Mouse (Mus musculus) 416B (cell line): ENCODE data around the gene Magel2.

Experiments
- DNase-seq: peaks from one replicate; pipeline ENCODE4 v3.0.0; 2011; ENCODE audit warnings: low read depth

Magel2 gene

DNA sequence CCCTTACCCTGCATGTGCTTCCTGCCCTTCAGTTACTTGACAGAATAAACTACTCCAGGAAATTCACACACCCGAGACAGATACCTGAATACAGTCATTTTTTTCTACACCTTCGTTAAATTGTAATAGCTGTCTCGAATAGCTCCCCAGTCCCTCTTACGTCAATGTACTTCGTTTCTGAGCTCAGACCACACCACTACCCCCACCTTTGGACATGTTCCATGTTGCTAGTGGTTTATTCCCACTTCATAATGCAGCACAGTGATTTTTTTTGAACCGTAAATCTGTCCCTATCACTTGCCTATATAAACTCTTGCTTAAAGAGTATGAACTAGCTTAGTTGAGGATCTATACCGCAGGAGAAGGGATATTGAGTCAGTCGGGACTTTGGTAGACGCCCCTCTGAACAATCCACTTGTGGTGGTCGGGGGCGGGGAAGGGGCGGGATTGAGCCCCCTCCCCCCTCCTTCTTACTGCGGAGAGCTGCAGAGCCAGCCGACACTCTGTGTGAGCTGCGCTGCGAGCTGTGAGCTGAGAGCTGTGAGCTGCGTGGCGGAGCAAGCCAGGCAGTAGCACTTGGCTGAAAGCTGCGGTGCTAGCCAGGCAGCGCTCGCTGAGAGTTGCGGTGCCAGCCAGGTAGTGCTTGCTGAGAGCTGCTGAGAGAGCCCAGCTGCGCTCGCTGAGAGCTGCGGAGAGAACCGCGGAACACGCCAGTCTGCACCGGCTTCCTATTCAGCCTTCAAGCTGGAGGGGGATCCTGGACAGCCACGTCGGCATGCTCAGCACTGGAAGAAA lies at the start of gene Magel2:
TSS of gene Magel2 (plus strand) at position 501 of the 795 bp plus-strand sequence.
- no peak for DNase-seq

DNA sequence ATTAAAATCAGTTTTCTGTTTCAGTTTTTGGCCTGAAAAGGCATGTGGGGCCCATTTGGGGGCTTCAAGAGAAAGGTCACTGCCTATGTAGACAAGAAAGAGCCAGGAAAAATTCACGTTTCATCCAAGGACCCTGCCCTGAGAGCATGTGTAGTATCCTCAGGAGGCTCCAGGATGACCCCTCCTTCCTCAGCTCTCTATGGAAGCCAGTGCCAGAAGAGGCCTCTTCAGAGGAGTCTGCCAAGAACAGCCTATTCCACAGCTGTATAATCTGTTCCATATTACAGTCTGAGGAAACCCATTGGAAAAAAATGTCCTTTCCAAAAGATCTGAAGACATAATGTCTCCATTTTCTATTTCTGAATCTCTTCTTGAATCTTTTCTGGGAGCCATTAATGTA lies 31.4 kb upstream of the Magel2 start:
- DNase-seq = no peak

DNA sequence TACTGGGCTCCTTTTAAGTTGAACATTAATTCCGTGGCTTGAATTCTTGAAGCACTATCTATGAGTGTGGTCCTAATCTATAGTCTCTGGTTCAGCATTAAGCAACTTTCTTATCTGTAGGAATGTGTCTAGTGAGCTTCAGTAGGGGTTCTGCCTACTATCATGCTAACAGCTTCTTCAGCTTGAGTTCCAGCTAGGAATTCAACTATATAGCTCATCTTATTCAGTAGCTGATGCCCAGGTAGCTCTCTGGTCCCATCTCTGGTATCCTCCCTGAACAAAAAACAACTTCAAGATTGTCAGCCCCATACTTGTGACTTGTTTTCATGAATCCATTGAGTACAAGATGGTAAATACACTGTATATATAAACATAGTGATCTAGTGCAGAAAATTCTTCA lies 30.5 kb upstream of the Magel2 start, which contains the start of gene Ndn:
TSS of gene Ndn (plus strand) at position 301 of the 400 bp plus-strand sequence.
- no peak for DNase-seq

DNA sequence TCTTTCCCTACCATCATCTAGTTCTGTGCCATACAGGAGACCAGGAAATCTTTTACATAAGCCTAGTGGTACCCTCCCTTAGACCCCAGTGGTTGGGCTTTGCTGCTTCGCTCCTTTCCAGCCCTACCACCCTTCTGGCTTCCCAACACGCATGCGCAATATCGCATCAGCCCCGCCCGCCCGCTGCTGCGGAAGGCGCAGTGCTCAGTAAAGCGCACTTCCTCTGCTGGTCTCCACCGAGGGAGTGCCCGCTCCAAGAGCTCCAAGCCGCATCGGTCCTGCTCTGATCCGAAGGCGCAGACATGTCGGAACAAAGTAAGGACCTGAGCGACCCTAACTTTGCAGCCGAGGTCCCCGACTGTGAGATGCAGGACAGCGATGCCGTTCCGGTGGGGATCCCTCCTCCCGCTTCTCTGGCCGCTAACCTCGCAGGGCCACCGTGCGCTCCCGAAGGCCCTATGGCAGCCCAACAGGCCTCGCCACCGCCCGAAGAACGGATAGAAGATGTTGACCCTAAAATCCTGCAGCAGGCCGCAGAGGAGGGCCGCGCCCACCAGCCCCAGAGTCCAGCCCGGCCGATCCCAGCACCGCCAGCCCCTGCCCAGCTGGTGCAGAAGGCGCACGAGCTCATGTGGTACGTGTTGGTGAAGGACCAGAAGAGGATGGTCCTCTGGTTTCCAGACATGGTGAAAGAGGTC lies 28.6 kb upstream of the Magel2 start:
- DNase-seq = no peak

DNA sequence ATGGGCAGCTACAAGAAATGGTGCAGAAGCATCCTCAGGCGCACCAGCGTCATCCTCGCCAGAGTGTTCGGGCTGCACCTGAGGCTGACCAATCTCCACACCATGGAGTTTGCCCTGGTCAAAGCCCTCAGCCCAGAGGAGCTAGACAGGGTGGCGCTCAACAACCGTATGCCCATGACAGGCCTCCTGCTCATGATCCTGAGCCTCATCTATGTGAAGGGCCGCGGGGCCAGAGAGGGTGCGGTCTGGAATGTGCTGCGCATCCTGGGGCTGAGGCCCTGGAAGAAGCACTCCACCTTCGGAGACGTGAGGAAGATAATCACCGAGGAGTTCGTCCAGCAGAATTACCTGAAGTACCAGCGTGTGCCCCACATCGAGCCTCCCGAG lies 28.0 kb upstream of the Magel2 start:
- DNase-seq = no peak

DNA sequence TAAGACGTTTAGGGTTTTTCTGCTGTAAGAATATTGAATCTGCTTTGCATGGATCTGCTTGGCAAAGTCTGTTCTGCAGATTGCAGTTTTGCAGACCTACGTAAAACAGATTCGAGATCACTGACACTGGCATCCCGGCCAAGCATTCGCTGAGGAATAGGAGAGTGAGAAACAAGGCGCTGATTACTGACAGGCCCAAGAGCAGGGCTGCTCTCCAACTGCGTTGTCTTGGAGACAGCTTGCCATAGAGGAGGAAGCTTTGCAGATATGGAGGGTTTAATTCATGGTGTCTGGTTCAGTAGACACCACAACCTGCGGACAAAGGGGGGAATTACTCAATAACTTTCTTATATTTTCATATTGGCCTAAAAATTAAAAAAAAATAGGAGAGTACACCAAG lies 25.5 kb upstream of the Magel2 start:
- DNase-seq = no peak

DNA sequence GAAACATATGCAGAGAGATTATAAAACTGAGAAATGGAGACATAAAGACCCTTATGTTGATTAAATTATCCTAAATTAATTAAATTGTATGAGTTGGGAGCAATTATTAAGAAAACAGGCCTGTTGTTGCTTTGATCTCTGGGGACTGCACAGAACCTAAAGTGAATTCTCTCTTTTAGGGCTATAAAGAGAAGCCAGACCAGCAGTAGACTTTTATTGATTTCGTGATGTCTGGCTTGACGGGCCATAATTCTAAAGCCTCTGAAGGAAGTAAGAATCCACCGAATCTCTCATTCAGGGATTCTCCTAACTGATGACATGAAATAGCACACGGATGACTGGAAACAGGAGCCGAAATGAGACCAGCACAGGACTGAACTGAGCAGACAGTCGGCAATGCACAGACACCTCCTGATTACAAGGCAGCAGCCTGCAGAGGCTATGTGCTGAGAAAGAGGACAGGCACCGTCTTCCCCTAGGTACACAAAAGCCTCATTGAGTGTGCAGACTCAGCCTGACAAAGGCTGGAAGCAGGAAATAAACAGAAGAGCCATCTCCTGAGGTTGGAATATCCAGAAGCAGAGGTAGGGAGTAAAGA lies 11.7 kb upstream of the Magel2 start:
- no peak for DNase-seq

DNA sequence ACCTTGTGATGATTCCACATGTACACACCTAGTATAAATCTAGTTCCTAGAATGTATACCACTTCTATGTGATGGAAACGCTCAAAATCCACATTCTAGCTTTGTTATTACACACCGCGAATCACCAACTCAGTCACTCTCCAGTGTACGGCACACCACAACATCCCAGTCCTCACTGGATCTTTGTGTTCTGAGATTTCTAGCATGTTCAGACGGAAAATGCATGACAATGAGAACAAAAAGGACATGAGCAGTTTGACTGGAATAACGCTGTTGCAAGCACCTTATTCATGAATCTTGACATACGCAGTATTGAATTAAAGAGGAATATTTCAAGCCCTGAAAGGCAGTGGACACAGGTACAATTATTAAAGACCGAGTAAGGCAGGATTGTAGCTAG lies 10.1 kb upstream of the Magel2 start:
- DNase-seq = no peak

DNA sequence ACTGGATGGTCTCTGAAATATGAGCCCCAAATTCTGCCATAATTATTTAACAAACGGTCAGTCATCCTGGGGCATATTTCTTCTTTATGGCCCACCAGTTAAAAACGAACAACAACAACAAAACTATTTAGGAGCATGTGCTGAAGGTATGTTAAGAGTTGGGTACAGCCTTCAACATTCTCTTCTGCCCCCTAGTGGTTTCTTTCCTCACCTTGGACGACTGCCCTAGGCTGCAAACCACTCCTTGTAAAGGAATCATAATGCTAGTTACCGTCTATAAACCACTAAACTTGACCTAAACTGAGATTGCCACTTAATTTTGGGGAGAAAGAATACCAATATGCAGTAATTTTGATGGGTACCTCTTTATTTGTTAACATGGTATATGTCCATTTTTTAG lies 1.2 kb upstream of the Magel2 start:
- peak; percentile 36 for DNase-seq

DNA sequence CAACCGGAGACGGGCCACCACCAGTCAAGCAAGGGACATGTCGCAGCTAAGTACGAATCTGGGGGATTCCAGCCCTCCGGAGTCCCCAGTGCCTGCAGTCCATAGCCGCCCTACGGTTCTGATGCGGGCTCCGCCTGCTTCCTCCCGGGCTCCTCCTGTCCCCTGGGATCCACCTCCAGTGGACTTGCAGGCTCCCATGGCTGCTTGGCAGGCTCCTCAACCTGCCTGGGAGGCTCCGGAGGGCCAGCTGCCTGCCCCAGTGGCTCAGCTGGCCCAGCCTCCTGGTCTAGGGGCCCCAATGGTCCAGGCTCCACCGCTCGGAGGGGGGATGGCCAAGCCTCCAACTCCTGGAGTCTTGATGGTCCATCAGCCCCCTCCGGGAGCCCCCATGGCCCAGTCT lies 503 bp downstream of the Magel2 start:
- DNase-seq = no peak

DNA sequence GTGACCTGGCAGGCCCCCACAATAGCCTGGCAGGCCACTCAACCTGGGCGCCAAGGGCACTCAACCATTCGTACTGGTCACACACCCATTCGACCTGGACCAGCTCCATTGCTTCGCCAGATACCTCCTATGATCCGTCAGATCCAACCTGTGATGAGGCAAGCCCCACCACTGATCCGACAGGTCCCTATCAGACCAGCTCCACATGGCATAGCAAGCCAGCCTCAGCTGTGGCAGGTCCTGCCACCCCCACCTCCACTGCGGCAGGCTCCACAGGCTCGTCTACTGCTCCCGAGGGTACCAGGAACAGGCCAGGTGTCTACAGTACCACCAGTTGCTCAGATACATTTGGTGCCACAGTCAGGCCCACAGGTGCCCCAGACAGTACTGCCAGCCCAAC lies 1.7 kb downstream of the Magel2 start:
- no peak for DNase-seq

DNA sequence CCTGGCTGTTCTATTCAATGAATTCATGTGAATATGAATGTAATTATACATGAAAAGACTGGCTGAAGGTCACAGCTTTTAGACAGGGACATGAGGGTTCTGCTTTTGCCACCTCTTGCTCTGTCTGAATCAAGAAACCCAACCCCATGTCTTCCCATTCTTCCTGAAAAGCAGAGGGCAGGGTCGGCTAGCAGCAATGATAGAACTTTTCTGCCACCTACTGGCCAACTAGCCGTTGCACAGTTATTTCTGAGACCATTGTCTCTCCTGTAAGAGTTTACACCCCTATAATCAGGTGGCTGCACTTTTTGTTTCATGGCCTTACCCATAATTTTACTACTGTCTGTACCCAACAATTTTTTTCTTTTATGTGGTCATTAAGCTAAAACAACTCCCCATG lies 5.6 kb downstream of the Magel2 start:
- DNase-seq = peak; percentile 72

DNA sequence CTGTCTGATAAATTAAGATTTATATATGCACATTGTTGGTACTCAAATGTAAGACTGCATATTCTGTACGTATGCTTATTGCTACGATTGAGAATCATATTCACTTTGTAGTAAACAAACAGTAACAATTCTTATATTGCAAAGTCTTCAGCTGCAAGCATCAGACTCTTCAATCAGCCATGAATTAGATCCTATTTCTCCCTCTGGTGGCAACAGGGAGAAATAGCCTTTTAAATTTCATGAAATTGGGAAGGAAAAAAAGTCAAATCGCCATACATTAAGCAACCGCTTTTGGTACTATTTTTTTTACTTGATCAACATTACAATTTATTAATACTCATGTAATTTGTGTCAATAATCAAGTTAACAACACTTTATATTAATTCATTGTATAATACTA lies 11.5 kb downstream of the Magel2 start:
- peak; percentile 28 for DNase-seq

DNA sequence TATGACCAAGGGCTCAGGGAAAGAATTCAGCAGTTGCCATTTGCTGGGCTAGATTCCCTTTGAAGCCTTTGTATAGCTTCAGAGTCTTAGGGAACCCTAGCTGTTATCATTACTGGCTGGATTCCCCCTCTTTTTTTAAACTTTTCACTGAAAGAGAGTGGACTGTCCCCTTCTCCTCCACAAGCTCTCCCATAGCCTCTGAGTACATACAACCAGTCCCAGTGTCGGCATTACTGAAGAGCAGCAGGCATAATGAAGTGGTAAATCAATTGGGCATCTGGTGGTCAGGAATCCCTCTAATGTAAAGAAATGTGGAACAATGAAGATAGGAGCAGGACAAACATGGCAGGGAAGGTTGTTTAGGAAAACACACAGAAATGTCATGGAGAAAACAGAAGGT lies 15.4 kb downstream of the Magel2 start:
- DNase-seq = no peak

DNA sequence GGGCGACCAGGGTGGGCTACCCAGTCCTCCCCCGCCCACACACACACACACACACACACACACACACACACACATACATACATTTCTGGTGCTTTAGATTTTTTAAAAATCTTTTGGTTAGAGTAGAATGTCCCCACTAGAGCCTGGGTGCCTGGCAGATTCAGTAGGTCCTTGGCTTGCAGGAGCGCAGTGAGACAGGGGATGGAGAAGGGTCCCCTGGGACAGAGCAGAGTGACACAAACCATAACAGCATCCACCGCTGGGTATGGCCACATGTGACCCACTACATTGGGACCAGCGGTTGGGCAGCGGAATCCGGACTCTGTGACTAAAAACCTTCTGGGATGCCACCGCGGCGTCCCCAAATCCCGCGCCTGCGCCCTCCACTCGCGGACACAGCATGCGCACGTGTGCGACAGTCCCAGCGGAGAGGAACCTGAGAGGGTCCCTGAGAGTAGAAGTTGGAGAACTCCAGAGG lies 29.8 kb downstream of the Magel2 start:
- DNase-seq = no peak

DNA sequence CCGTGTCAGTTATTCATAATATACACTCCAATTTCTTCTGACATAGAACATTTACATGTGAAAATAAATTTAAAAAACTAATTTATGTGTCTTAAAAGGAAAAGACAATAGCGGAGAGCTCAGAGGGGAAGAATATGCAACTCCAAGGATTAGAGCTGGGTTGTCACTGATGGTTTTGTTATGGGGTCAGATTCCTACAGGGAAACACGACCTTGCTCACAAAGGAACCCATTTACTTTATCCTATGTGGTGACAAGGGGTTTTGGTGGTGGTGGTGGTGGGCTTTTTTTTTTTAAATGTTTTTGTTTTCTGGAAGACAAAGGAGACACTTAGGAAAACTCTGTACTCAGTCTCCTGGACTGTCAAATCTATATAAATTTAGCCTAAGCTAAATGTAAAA lies 31.0 kb downstream of the Magel2 start:
- DNase-seq = no peak

DNA sequence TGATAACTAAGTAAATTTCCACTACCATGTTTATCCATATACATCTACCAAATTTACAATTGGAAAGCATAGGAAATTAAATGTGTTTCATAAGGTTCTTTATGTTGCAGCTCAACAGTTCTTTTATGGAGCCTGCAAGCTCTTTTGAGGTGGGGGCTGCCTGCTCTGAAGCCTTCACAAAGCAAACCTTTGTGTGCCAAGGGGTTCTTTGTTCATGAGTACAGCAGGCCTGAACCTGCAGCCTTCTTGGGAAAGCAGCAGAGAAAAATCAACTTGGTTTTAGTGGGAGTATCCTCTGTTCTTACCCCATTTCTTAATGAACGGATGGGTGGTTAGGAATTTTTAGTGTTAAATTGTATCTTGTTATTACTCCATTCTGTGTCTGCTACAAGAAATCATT lies 38.4 kb downstream of the Magel2 start:
- no peak for DNase-seq

DNA sequence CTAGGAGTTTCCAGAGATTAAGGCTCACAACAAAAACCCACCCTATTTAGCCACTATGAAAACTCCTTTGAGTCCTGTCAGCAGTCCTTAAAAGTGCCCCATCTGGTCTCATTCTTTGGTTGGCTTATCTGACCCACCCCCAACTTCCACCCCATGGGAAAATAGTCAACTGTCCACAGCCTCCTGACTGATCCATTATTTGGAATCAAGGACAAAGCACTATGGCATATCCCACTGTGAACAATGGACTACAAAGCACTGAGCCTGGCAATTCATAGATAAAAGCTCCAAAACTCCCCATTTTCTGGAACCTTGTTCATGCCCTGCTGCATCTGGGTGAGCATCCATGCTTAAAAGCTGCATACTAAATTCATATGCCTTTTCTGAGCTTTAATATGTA lies 39.4 kb downstream of the Magel2 start:
- no peak for DNase-seq

DNA sequence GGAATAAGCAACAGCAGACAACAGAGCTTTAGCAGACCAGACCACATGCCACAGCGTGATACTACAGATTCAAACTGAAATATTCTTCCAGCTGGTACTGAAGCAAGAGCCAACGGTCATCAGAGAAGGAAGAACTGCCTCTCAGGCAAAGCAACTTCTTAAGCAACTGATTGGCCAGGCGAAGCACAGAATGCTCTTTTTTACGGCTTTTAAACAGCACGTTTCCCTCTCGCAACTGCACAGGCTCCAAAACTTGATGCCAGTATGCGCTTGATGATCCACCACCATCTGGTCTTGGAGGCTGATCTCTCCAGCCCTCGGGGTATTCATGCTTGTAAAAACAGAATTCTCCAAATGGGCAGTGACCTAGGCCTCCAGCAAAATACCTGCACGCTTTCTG lies 41.5 kb downstream of the Magel2 start:
- DNase-seq = no peak

DNA sequence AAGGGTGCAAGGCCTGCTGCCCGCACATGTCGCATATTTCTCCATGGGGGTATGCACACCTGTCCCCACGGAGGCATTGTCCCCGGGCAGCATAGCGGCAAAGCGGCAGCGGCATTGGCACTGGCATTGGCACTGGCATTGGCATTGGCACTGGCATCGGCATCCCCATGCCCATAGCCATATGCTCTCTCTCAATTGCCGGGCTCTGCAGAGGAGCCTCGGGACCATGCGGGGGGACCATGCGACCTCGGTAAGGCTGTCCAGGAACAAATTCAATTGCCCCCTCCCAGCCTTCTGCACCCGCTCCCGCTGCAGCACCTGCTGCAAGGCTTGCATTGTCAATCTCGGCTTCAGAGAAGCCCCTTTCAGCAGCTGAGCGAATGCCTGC lies 42.3 kb downstream of the Magel2 start:
- no peak for DNase-seq

DNA sequence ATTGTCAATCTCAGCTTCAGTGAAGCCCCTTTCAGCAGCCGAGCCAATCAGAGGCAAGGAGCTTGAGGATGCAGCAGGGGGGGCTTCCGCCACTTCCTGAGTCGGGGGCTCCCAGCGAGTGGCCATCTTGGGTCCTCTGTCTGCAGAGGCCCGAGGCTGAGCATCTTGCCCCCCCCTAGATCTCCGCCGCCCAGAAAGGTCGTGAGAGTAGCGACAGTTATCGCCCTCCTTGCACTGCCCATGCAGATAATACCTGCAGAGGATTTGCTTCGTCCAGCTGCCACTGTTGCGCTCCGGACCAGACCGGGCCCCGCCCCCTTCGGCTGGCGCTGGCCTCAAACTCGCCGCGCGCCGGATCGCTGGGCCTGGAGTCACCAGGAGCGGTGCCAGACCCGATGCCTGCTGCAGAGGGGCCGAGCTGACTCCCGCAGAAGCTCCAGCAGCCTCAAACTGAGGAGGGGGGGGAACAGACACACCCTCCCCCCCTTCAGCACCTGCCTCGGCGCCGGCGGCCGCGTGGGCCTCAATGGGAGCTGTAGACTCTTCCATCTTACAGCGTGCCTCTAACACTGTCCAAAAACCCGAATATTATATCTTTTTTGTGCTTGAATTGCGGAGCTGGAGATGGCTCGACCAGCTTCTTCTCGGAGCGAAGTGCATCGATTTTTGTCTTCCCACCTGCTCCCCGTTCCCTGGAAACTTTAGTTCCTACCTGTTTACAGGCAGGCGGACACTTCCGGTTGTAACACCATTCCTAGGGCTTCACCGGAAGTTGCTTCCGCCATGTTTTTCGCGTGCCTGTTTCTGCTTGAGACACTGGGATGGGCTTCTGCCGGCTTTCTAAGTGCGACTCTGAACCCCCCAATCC lies 42.9 kb downstream of the Magel2 start, which contains the start of gene Mkrn3:
TSS of gene Mkrn3 (minus strand) at position 647 of the 868 bp plus-strand sequence.
- peak; percentile 92 for DNase-seq

DNA sequence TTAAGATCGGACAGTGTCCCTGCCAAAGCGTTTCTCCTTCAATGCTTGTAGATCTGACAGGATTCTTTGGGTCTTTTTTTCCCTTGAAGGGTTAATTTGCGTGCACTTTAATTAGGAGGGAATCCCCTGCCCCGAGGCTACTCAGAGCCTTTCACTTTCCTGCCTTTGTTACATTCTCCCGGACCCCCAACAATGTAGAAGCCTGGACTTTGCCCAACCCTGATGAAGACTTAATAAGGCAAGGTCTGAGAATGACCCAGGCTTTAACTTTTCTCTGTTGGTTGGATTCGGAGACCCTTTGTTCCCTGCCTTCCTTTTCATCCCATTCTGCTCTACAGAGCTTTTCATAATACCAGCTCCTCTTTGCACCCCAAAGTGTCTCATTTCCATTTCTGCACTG lies 43.8 kb downstream of the Magel2 start:
- DNase-seq = no peak
